Mouse (Mus musculus) regulatory T cell (primary cell): Measurements from ENCODE around the gene Pttg1.

Experiments used
- in situ Hi-C: fragments of 300-600 bp; cut with MboI, MseI; formaldehyde crosslinking; loops from one replicate; pipeline ENCODE4 v1.15.1; 2025; ENCODE audit warnings: high pct_unique_total_duplicates

Pttg1 gene

GRCm38 (mm10) chr11:43376598-43376997 is 49.5 kb downstream of the Pttg1 start:
- in situ Hi-C loops = no loop called here

DNA sequence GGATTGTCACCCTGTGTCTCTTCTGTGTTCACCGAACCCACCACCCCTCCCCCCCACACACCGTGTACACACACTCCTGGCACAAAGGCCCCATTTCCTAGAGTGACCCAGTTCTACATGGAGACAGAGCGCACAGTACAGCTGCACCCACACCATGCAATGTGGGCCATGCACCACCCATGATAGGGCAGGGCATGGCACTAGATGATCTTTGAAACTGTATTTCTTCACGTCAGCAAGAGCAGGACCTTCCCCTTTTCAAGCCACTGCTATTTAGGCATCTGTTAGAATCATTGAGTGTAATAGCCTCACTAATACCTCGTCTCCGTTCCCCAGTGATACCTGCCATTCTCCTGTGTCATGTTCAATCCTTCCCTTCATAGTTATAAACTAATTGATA is 51.1 kb downstream of the Pttg1 start:
- in situ Hi-C loops = no loop called here

DNA sequence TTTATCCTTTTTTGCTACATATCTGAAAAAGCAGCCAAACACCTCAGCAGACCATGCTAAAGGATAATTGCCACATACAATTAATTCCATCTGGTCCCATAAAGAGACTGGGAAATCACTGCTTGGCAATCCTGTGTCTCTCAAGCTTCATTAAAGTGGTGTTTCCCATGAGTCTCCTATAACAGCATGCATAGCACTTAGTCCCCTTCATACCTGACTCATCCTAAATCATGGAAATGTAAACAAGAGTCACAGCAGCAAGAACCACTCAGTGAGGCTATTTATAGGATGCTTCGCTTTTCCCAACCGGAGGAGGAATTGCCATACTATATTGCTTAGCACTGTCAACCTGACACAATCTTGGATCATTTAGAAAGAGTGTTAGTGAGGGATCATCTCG is 52.7 kb downstream of the Pttg1 start:
- in situ Hi-C loops = no loop called here

DNA sequence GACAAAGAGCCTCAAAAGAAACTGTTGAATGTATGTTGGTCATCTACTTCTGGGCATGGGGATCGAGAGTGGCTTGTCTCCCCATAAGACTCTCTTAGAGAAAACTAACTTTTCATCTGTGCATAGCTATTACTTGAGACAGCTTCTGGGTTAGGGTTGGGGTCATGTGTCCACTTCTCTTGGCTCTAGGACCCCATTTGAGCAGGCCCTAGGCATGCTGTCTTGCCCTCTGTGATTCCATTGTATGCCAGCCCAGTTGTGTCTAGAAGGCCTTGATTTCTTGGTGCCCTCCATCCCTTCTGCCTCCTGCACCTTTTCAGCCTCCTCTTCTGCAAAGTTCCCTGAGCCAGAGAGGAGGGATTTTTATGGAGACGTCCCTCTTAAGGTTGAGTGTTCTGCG is 54.2 kb downstream of the Pttg1 start:
- in situ Hi-C loops = no loop called here
